In the genomic region with DNA sequence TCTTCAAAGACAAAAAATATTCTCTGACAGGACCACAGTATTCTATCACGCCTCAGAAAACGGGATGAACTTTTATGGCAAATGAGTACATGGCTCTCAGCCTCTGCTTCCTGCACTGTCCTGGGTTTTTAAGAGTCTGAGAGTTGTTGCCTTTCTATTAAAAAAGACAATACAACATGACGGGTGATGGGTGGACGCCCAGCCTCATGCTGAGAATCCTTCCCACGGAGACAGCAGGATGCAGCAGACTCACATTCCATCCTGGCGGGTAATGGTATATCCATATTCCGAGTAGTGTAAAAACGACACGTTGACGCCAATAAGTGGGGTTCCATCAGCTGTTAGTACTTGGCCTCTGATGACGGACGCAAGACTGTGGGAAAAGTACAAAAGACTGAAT, we compare ENCODE assay signal across 28 mouse cellular contexts.
DNase-seq lines count a peak whose midpoint lies in the region; ATAC-seq and TF ChIP-seq lines count a peak whose summit lies in the region.
"Had no signal": no experiment of that assay in that cellular context is flagged by ENCODE, and none has a peak within 500 bp of the region (broad histone marks: within the 10 kb centered on the region; RNA-seq: fewer than 3 reads in every experiment).

No protein-coding gene starts in this region.

- no peak overlapping the region for H3K4me3 ChIP-seq in kidney, postnatal 0 days (replicated peaks; ENCODE audit: low read depth, low read length)
- no peak overlapping the region for H3K4me3 ChIP-seq in ES-E14 (ENCODE audit: insufficient read depth in 1 of 2, low read depth in 1 of 2, low read length in 2 of 2, poor library complexity in 1 of 2, severe bottlenecking in 1 of 2)
- H3K4me3 ChIP-seq: embryonic facial prominence, embryonic 12.5 days; embryonic facial prominence, embryonic 15.5 days; erythroblast, embryonic 14.5 days; forebrain, embryonic 12.5 days; forebrain, embryonic 15.5 days; heart, adult 2 months; heart, embryonic 10.5 days; heart, embryonic 13.5 days; hindbrain, embryonic 12.5 days; hindbrain, embryonic 15.5 days; intestine, embryonic 15.5 days had no signal

- peak; percentile 22 for DNase-seq in embryo, embryonic 10 days (ENCODE audit: low spot score)
- DNase-seq in embryo, embryonic 11 days, result no peak
- peak; percentile 19 for DNase-seq in kidney, postnatal 0 days (ENCODE audit: low spot score)
- DNase-seq in kidney, postnatal 10 days, result no peak
- no peak for DNase-seq in ES-E14 (ENCODE audit: low read depth, low spot score)
- peak; percentile 64 for DNase-seq in ZHBTc4 (ENCODE audit: low read depth, low spot score)
- DNase-seq in MN1 (ENCODE audit: low spot score), result no peak
- DNase-seq: adrenal gland, postnatal 10 days; adrenal gland, postnatal 36 days; B cell, adult 2 months; cerebellum, adult 9-10 months; cerebellum, postnatal 25 days; gastrocnemius, postnatal 25 days; heart, adult 2 months; kidney, adult 18-20 months had no signal

- no peak overlapping the region for H3K4me2 ChIP-seq in kidney, postnatal 0 days (ENCODE audit: low read length)
- H3K4me2 ChIP-seq: embryonic facial prominence, embryonic 12.5 days; embryonic facial prominence, embryonic 15.5 days; forebrain, embryonic 12.5 days; heart, embryonic 13.5 days; hindbrain, embryonic 12.5 days; intestine, embryonic 15.5 days had no signal

- H3K4me1 ChIP-seq in kidney, postnatal 0 days (replicated peaks; ENCODE audit: insufficient read depth, low read length), result no peaks in the 10 kb centered on the region
- H3K4me1 ChIP-seq in ES-E14 (ENCODE audit: control insufficient read depth in 2 of 2, insufficient read depth in 2 of 2, low read length in 2 of 2, poor library complexity in 1 of 2), result 0 out of 4 replicates have a peak, but pooled peaks cover 0 to 2% of the 10 kb centered on the region in 2 experiments
- H3K4me1 ChIP-seq: forebrain, embryonic 12.5 days; heart, embryonic 10.5 days; heart, embryonic 13.5 days; intestine, embryonic 15.5 days had no signal

- no peak for TF ChIP-seq CTCF in kidney, postnatal 0 days (IDR thresholded peaks at IDR 0.05; ENCODE audit: low read depth)

- H3K36me3 ChIP-seq in kidney, postnatal 0 days (ENCODE audit: insufficient read depth, low read length), result no peaks in the 10 kb centered on the region
- H3K36me3 ChIP-seq in ES-E14 (ENCODE audit: control insufficient read depth, insufficient read depth, low read length, poor library complexity, severe bottlenecking), result peaks cover 2% of the 10 kb centered on the region

- no peak overlapping the region for H3K27ac ChIP-seq in kidney, postnatal 0 days
- peak overlapping the region; percentile 25; the same call in 1 of the 2 replicates for H3K27ac ChIP-seq in ES-E14 (ENCODE audit: insufficient read depth, low read depth, low read length, poor library complexity, severe bottlenecking)
- H3K27ac ChIP-seq: embryonic facial prominence, embryonic 12.5 days; embryonic facial prominence, embryonic 15.5 days; forebrain, embryonic 12.5 days; forebrain, embryonic 15.5 days; heart, adult 2 months; heart, embryonic 10.5 days; heart, embryonic 13.5 days; hindbrain, embryonic 12.5 days; hindbrain, embryonic 15.5 days; intestine, embryonic 15.5 days had no signal

- H3K27me3 ChIP-seq in kidney, postnatal 0 days (ENCODE audit: insufficient read depth, low read length), result no peaks in the 10 kb centered on the region
- H3K27me3 ChIP-seq: CH12.LX; embryonic facial prominence, embryonic 12.5 days; embryonic facial prominence, embryonic 15.5 days; forebrain, embryonic 12.5 days; forebrain, embryonic 15.5 days; heart, embryonic 13.5 days; hindbrain, embryonic 12.5 days; hindbrain, embryonic 15.5 days; intestine, embryonic 15.5 days; Patski had no signal

- H3K9me3 ChIP-seq in kidney, postnatal 0 days (replicated peaks; ENCODE audit: low read length), result no peaks in the 10 kb centered on the region
- no peaks in the 10 kb centered on the region for H3K9me3 ChIP-seq in ES-E14 (ENCODE audit: control insufficient read depth, insufficient read depth, low read depth, low read length)
- H3K9me3 ChIP-seq: embryonic facial prominence, embryonic 12.5 days; embryonic facial prominence, embryonic 15.5 days; forebrain, embryonic 12.5 days; forebrain, embryonic 15.5 days; heart, embryonic 10.5 days; heart, embryonic 13.5 days; hindbrain, embryonic 12.5 days; hindbrain, embryonic 15.5 days; intestine, embryonic 15.5 days had no signal

- no peak overlapping the region for H3K9ac ChIP-seq in kidney, postnatal 0 days (ENCODE audit: low read depth, low read length)
- H3K9ac ChIP-seq in ES-E14 (ENCODE audit: insufficient read depth, low read depth, low read length, poor library complexity, severe bottlenecking), result no peak overlapping the region
- H3K9ac ChIP-seq: embryonic facial prominence, embryonic 12.5 days; embryonic facial prominence, embryonic 15.5 days; forebrain, embryonic 12.5 days; forebrain, embryonic 15.5 days; heart, embryonic 13.5 days; hindbrain, embryonic 12.5 days; hindbrain, embryonic 15.5 days; intestine, embryonic 15.5 days had no signal

- WGBS in kidney, postnatal 0 days, result 67% methylated on average over 12 of the region's 12 CpGs

- in situ Hi-C loops in ES-E14 (cut with MboI; ENCODE audit: low sequenced_read_pairs in 2 of 2, unreplicated experiment in 2 of 2), result no loop called here

- ATAC-seq in kidney, postnatal 0 days (replicated peaks; ENCODE audit: low FRiP score, low read depth), result no peak
- no peak for ATAC-seq in erythroblast, adult 5-6 weeks (replicated peaks; ENCODE audit: low FRiP score, poor library complexity, severe bottlenecking)
- ATAC-seq: forebrain, embryonic 15.5 days; intestine, embryonic 15.5 days; Patski had no signal

TF ChIP-seq in ES-E14, 5 proteins besides CTCF, POLR2A, EP300 and RAD21:
- TF ChIP-seq HCFC1 (IDR thresholded peaks at IDR 0.05; ENCODE audit: borderline replicate concordance, insufficient read depth, low read length), result no peak
- TF ChIP-seq MAFK (IDR thresholded peaks at IDR 0.05; ENCODE audit: insufficient read depth, low read depth, low read length), result no peak
- TF ChIP-seq CHD2 (IDR thresholded peaks at IDR 0.05; ENCODE audit: low read depth, low read length), result no peak
- TF ChIP-seq ZNF384 (IDR thresholded peaks at IDR 0.05; ENCODE audit: low read depth, low read length), result no peak
- no peak for TF ChIP-seq ZC3H11A (IDR thresholded peaks at IDR 0.05; ENCODE audit: borderline replicate concordance, low read depth, low read length)

Comparison
In these comparisons a context has a peak if more than half of its experiments do, and no peak if none do; other contexts are left out.
1. DNase-seq: peak in embryo, embryonic 10 days (single experiment), kidney, postnatal 0 days (single experiment) and ZHBTc4 (single experiment); none in embryo, embryonic 11 days (single experiment), kidney, postnatal 10 days (single experiment), ES-E14 (single experiment) and MN1 (single experiment).